Mouse (Mus musculus): ENCODE data around the gene Crip1.

DNA sequence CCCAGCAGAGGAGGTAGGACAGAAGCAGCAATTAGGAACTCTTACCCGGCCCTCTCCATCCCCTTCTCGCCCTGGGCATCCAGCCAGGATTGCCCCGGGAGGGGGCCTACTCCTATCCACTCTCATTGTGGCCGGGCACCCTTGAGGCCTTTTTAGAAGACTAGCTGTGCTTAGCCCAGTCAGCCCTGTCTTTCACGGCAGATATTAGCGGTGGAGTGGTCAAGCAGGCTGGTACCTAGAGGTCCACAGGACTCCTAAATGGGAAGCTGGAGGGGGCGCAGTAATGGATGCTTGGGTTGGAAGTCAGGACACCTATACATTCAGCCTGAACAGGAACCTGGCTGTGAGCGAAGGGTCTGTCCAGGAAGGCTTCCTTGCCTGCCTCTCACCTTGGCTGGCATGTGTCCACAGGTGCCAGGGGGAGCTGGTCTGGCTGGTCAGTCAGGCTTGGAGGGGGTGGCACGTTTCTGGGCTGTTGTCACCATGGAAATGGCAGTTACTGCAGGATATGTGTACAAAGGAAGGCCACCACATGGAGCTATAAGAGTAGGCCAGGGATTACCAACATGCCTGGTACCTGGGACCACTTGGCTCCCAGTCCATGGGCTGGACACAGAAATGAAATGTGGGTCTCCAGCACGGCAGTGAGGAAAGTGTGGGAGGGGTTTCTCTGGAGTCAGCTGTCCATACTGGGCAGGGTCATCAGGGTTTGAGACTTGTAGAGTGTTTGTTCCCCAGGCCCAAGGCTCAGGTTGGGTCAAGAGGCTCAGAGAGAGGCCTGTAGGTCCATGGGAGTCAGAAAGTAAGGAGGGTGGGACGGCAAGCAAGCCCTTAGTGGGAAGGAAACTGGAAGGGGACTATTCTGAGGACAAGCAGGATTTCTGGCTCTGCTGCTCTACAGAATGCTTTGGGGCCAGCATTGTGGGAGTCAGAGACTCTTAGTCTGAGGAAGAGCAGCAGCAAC lies 6.9 kb upstream of the Crip1 start:
- no peak for TF ChIP-seq POLR2A (IDR thresholded peaks at IDR 0.05; ENCODE audit: borderline replicate concordance, control insufficient read depth, low read depth, low read length)
- no peak for TF ChIP-seq CTCF (IDR thresholded peaks at IDR 0.05; ENCODE audit: control insufficient read depth, insufficient read depth, low read length)
